Mouse (Mus musculus) activated CD4-positive, CD25-positive, alpha-beta regulatory T cell, adult 4 months (primary cell): ENCODE measurements around the gene Mlxip. TPM values are rescaled to one million over a fixed set of nuclear protein-coding genes. Genes with fewer than 3 reads are reported as not detected.

ENCODE experiments used
- polyA plus RNA-seq, 2 experiments: library from polyadenylated mRNA; unstranded; fragments of 100-300 nt; shearing (Covaris generic); gene quantifications; one replicate each; pipeline ENCODE4 v1.2.1; 2017

Mlxip gene
- polyA plus RNA-seq, 2 experiments from 2014 or later = 14.7 to 17.5 TPM

Other genes with a start within 250 kb of the Mlxip start
- 10 to 100 TPM; 31.6 to 42.2 TPM for gene Psmd9, start 225.4 kb upstream of the Mlxip start, polyA plus RNA-seq
- not detected for gene Hpd, start 212.1 kb upstream of the Mlxip start, polyA plus RNA-seq
- gene Wdr66, start 142.7 kb upstream of the Mlxip start, polyA plus RNA-seq = 1 to 10 TPM in 1 of 2 experiments, under 1 TPM in 1; 0.54 to 1.4 TPM
- 1 to 10 TPM; 5.3 to 6.0 TPM for gene Bcl7a, start 51.0 kb upstream of the Mlxip start, polyA plus RNA-seq
- not detected for gene Lrrc43, start 94.5 kb downstream of the Mlxip start, polyA plus RNA-seq
- not detected for gene Il31, start 94.7 kb downstream of the Mlxip start, polyA plus RNA-seq
- under 1 TPM in 1 of 2 experiments, not detected in 1; 0.33 TPM for gene B3gnt4, start 115.7 kb downstream of the Mlxip start, polyA plus RNA-seq
- 10 to 100 TPM; 70.9 to 85.2 TPM for gene Diablo, start 129.4 kb downstream of the Mlxip start, polyA plus RNA-seq
- gene Gm49027, start 130.7 kb downstream of the Mlxip start, polyA plus RNA-seq = not detected
- gene Vps33a, start 178.2 kb downstream of the Mlxip start, polyA plus RNA-seq = 10 to 100 TPM; 33.9 to 36.8 TPM